ENCODE assay signal across 11 mouse cellular contexts in the genomic region with DNA sequence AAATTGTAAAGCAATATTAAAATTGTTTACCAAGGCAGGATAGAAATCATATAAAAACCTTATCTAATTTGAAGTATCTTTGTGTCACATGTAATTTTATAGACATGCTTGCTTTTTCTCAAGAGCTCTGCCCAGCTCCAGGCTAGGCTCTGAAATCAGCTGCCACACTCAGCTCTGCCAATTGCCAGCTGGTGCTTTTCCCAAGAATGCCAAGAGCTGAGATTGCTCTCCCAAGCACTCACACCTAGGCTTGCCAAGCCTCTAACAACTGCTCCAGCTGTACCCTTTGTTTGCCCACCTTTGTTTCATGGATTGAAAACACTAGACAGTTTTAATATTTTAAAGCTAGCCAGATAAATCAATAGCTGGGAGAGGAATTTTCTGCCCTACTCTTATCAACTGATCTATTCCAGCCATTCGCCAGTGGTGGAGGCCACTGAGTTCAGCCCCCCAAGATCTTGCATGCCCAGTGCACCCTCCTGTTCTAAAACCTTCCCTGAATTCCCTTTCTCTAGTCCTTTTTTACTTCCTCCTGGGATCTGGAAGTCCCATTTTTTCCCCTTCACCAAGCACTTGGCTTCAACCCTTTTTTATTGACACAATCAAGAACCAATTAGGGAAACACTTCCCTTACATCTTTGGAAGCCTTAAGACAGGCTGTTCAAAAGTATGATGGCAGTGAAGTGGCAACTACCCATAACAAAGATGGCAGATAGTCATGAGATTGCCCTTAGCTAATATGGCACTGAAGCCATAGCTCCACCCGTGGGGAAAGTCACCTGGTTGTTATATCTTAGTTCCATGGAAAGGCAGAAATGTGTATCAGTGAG.
DNase-seq lines count a peak whose midpoint lies in the region; ATAC-seq and TF ChIP-seq lines count a peak whose summit lies in the region.
"Had no signal": no experiment of that assay in that cellular context is flagged by ENCODE, and none has a peak within 500 bp of the region (broad histone marks: within the 10 kb centered on the region; RNA-seq: fewer than 3 reads in every experiment).

No protein-coding gene starts in this region.

- H3K9ac ChIP-seq in hindbrain, embryonic 13.5 days, result no peak overlapping the region
- no peak overlapping the region for H3K9ac ChIP-seq in hindbrain, embryonic 12.5 days
- no peak overlapping the region for H3K9ac ChIP-seq in midbrain, embryonic 16.5 days (ENCODE audit: low read depth, low read length)
- H3K9ac ChIP-seq in stomach, postnatal 0 days (ENCODE audit: low read length), result no peak overlapping the region
- H3K9ac ChIP-seq: neural tube, embryonic 13.5 days had no signal

- no peaks in the 10 kb centered on the region for H3K9me3 ChIP-seq in hindbrain, embryonic 13.5 days
- no peaks in the 10 kb centered on the region for H3K9me3 ChIP-seq in hindbrain, embryonic 12.5 days (replicated peaks)
- no peaks in the 10 kb centered on the region for H3K9me3 ChIP-seq in midbrain, embryonic 16.5 days (replicated peaks; ENCODE audit: control insufficient read depth, low read length, poor library complexity, severe bottlenecking)
- H3K9me3 ChIP-seq in midbrain, embryonic 10.5 days (replicated peaks), result no peaks in the 10 kb centered on the region
- no peaks in the 10 kb centered on the region for H3K9me3 ChIP-seq in stomach, postnatal 0 days (ENCODE audit: control insufficient read depth, low read length)
- H3K9me3 ChIP-seq: neural tube, embryonic 13.5 days had no signal

- H3K4me1 ChIP-seq in hindbrain, embryonic 13.5 days (replicated peaks), result no peaks in the 10 kb centered on the region
- H3K4me1 ChIP-seq in hindbrain, embryonic 12.5 days, result no peaks in the 10 kb centered on the region
- no peaks in the 10 kb centered on the region for H3K4me1 ChIP-seq in midbrain, embryonic 16.5 days (ENCODE audit: control insufficient read depth, insufficient read depth, low read length)
- no peaks in the 10 kb centered on the region for H3K4me1 ChIP-seq in midbrain, embryonic 10.5 days
- H3K4me1 ChIP-seq in stomach, postnatal 0 days (replicated peaks; ENCODE audit: control insufficient read depth, insufficient read depth), result no peaks in the 10 kb centered on the region
- H3K4me1 ChIP-seq: neural tube, embryonic 13.5 days had no signal

- no peaks in the 10 kb centered on the region for H3K27me3 ChIP-seq in hindbrain, embryonic 13.5 days
- H3K27me3 ChIP-seq in hindbrain, embryonic 12.5 days, result no peaks in the 10 kb centered on the region
- no peaks in the 10 kb centered on the region for H3K27me3 ChIP-seq in midbrain, embryonic 16.5 days (ENCODE audit: control insufficient read depth, insufficient read depth, low read depth, low read length)
- H3K27me3 ChIP-seq in midbrain, embryonic 10.5 days (ENCODE audit: low read depth, poor library complexity, severe bottlenecking), result no peaks in the 10 kb centered on the region
- no peaks in the 10 kb centered on the region for H3K27me3 ChIP-seq in stomach, postnatal 0 days (ENCODE audit: control insufficient read depth, insufficient read depth, low read length)
- H3K27me3 ChIP-seq: CH12.LX; neural tube, embryonic 13.5 days had no signal

- DNase-seq in midbrain, embryonic 10.5 days (ENCODE audit: low spot score), result no peak
- peak; percentile 6 to 32 for DNase-seq in heart, postnatal 14 days
- peak; percentile 7 for DNase-seq in right cerebral cortex, postnatal 4 days
- no peak for DNase-seq in stomach, postnatal 0 days (ENCODE audit: low spot score)
- DNase-seq: thymus, postnatal 4 days had no signal

- TF ChIP-seq CTCF in stomach, postnatal 0 days (IDR thresholded peaks at IDR 0.05; ENCODE audit: low read depth), result no peak

- intact Hi-C loops in heart, postnatal 14 days (cut with DNase I), result no loop called here

- WGBS in hindbrain, embryonic 13.5 days, result 86% methylated on average over 2 of the region's 2 CpGs
- 81% methylated on average over 2 of the region's 2 CpGs for WGBS in hindbrain, embryonic 12.5 days
- WGBS in midbrain, embryonic 16.5 days, result 84% methylated on average over 2 of the region's 2 CpGs
- 78% methylated on average over 2 of the region's 2 CpGs for WGBS in midbrain, embryonic 10.5 days
- 78% methylated on average over 2 of the region's 2 CpGs for WGBS in stomach, postnatal 0 days

- peak overlapping the region; percentile 48; the same call in 1 of the 2 replicates for H3K27ac ChIP-seq in hindbrain, embryonic 13.5 days
- H3K27ac ChIP-seq in hindbrain, embryonic 12.5 days, result no peak overlapping the region
- H3K27ac ChIP-seq in midbrain, embryonic 16.5 days (ENCODE audit: low read length), result no peak overlapping the region
- no peak overlapping the region for H3K27ac ChIP-seq in midbrain, embryonic 10.5 days (replicated peaks)
- H3K27ac ChIP-seq in stomach, postnatal 0 days (replicated peaks), result no peak overlapping the region
- H3K27ac ChIP-seq: neural tube, embryonic 13.5 days had no signal

- H3K4me3 ChIP-seq in hindbrain, embryonic 13.5 days, result no peak overlapping the region
- no peak overlapping the region for H3K4me3 ChIP-seq in hindbrain, embryonic 12.5 days
- H3K4me3 ChIP-seq in midbrain, embryonic 16.5 days (ENCODE audit: low read depth, low read length), result no peak overlapping the region
- H3K4me3 ChIP-seq in midbrain, embryonic 10.5 days, result no peak overlapping the region
- H3K4me3 ChIP-seq in stomach, postnatal 0 days (ENCODE audit: low read depth, low read length), result no peak overlapping the region
- H3K4me3 ChIP-seq: neural tube, embryonic 13.5 days had no signal

- H3K36me3 ChIP-seq in hindbrain, embryonic 13.5 days, result no peaks in the 10 kb centered on the region
- no peaks in the 10 kb centered on the region for H3K36me3 ChIP-seq in hindbrain, embryonic 12.5 days
- no peaks in the 10 kb centered on the region for H3K36me3 ChIP-seq in midbrain, embryonic 16.5 days (ENCODE audit: control insufficient read depth, insufficient read depth, low read length)
- no peaks in the 10 kb centered on the region for H3K36me3 ChIP-seq in midbrain, embryonic 10.5 days
- H3K36me3 ChIP-seq in stomach, postnatal 0 days (ENCODE audit: control insufficient read depth, insufficient read depth, low read length), result no peaks in the 10 kb centered on the region
- H3K36me3 ChIP-seq: neural tube, embryonic 13.5 days had no signal

- ATAC-seq in hindbrain, embryonic 13.5 days (ENCODE audit: low FRiP score), result peak; percentile 78; the same call in 1 of the 2 replicates
- ATAC-seq in hindbrain, embryonic 12.5 days (ENCODE audit: low FRiP score), result no peak
- peak; percentile 66; the same call in 1 of the 2 replicates for ATAC-seq in midbrain, embryonic 16.5 days
- ATAC-seq in stomach, postnatal 0 days (ENCODE audit: low FRiP score, low TSS enrichment), result no peak

- no peak for TF ChIP-seq EP300 in stomach, postnatal 0 days (optimal IDR thresholded peaks at IDR 0.05)

- no peak overlapping the region for H3K4me2 ChIP-seq in hindbrain, embryonic 13.5 days
- no peak overlapping the region for H3K4me2 ChIP-seq in hindbrain, embryonic 12.5 days (replicated peaks)
- H3K4me2 ChIP-seq in midbrain, embryonic 16.5 days (ENCODE audit: low read length), result no peak overlapping the region
- H3K4me2 ChIP-seq in stomach, postnatal 0 days (replicated peaks; ENCODE audit: low read depth), result no peak overlapping the region
- H3K4me2 ChIP-seq: liver, embryonic 11.5 days; neural tube, embryonic 13.5 days had no signal

Comparison
In these comparisons a context has a peak if more than half of its experiments do, and no peak if none do; other contexts are left out.
1. ATAC-seq: peak in hindbrain, embryonic 13.5 days (single experiment) and midbrain, embryonic 16.5 days (single experiment); none in hindbrain, embryonic 12.5 days (single experiment) and stomach, postnatal 0 days (single experiment).
2. DNase-seq: peak in heart, postnatal 14 days (2 of 2) and right cerebral cortex, postnatal 4 days (single experiment); none in midbrain, embryonic 10.5 days (single experiment) and stomach, postnatal 0 days (single experiment).